Mouse (Mus musculus) liver (tissue): ENCODE results near the gene Fga.

Experiments
- DNase-seq: peaks from one replicate; pipeline ENCODE4 v3.0.0-alpha.2; 2020; ENCODE audit warnings: mixed read lengths

Fga gene

DNA sequence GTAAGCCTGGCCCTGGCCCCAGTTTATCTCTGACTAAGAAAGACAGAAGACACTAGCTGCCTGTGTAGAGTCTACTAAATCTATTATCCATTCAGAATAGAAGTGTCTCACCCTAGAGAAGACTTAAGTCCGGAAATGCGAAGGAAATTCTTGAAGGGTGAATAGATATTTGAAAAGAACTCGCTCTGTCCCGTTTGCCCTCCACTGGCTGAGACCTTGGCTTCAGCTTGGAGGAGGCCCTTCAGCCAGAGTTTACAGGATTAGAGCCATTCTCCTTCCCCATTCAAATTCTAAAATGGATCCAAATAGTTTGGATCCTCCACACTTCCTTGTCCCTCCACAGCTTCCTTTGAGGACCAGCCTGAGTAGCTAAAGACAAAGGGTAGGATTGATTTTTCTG is 4.5 kb downstream of the Fga start:
- no peak for DNase-seq

- DNase-seq, result no peak
Measured at GRCm38 (mm10) chr3:83032746-83033308, 7.0 kb downstream of the Fga start.

DNA sequence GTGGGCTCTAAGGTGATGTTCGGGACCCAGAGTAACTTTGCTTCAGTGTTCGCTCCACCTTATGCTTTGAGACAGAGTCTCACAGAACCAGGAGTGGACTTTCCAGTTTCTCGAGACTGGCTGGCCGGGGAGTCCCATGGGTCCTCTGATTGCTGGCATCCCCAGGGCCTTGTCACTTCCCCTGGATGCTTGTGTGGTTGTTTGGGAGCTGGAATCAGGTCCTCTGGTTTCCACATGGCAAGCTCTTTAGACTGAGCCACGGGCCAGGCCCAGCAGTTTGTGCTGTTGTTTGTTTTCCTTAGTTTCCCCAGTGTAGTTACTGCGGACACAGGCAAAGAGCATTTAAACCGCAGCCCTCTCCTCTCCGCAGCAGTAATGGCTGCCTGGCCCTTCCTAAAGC is 7.9 kb downstream of the Fga start:
- no peak for DNase-seq

DNA sequence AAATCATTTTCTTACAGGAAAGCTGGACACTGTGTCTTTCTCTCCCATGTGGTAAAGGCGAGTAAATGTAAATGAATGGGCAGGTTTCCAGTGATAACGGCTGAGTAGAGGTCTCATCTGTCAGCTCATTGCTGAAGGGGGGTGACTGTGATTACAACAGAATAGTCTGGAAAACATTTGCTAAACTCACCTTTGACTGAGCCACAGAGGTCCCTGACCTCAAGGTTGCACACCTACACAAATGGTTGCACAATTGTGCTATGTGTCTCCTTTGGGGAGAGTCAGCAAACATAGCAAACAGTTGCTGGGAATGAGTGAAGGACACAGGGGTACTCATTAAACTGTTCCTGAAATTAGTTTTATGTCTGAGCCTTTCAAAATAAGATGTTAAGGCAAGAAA is 13.0 kb downstream of the Fga start:
- peak; percentile 9 for DNase-seq

DNA sequence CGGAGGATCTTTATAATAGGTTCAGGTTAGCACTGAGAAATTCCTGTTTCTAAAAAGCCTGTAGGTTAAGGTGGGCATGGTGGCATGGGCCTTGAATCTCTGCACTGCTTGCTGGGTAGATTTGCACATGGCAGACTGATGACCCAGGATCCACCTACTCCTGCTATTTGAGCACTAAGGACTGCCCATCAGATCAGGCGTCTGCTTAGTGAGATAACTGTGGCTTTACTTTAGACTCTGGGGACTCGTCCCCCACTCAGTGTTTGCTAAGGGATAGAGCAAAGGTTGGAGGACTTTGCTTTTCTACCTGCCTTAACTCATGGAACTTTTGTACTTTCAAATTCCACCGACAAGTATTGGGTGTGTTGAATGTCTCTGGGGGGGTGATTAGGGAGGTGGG is 13.8 kb downstream of the Fga start:
- DNase-seq, result no peak

- no peak for DNase-seq
Measured at GRCm38 (mm10) chr3:83042451-83042850, 16.6 kb downstream of the Fga start.

- DNase-seq, result no peak
Measured at GRCm38 (mm10) chr3:83046649-83047048, 20.8 kb downstream of the Fga start.

DNA sequence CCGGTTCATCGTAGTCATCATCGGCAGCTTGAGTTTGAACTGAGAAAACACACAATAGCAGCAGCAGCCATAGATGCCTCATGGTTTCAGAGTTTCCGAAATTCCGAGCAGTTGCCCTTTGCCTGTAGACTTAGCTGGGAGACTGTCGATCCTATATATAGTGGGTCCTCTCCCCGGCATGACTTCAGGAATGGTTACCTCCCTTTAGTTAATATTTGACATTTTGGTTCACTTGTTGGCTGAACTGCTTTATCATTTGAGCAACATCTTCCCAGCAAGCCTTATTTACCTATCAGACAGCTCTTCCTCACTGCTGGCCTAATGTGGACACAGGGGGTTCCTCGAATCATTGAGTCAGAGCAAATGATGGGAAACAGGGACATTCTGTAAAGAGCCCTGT is 23.8 kb downstream of the Fga start, which contains the start of gene Fgb:
Gene Fgb (minus strand): TSS at position 184 of the 400 bp plus-strand sequence.
- DNase-seq, result peak; percentile 31

DNA sequence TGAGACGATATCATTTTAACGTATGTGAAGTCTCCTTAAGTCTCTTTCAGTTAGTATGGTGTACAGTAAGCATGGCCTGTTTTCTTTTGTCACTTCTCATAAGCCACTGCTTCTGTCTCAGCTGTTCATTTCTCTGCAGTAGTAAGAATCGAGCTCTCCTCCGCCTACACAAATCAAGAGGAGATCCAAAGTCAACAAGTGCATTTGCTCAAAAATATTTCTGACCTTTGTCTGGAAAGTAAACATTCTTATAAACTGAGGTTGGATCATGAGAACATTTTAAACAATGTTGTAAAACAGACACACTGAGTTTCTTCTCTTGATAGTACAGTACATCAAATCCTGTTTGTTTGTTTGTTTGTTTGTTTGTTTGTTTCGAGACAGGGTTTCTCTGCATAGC is 24.8 kb downstream of the Fga start:
- no peak for DNase-seq

DNA sequence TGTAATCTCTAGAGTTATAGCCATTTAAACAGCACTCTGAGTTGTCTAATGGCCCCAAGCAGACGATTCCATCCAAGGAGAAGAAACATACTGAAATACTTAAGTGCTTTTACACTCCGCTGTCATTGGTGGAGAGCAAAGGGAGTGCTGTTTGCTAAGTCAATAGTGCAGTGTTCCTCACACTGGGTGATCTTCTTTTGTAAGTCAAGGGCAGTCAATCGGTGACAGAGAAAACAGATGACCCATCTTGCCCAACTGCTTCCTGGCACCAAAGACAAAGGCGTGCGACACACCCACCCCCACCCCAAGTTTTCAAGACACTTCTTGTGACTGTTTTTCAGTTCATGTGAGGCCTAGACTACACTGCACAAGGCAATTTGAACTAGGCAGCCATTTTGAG is 26.2 kb downstream of the Fga start:
- no peak for DNase-seq

DNA sequence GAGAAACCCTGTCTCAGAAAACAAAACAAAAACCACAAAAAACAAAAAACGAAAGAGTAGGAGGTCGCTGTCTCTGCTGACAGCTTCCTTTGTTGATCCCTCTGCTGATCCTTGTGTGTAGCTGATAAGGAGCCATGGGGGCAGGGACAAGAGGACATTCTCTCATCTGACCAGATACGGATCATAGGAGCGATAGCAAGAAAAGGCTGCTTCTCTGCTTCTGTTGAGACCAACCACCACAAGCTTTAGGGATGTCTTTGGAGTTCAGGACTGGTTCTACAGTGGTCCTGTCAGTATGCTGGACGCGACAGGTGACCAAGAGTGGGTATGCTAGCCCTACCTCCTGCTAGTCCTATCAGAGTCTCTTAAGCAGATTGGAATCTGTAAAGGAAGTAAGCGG is 27.2 kb downstream of the Fga start:
- no peak for DNase-seq

- DNase-seq, result peak; percentile 32
Measured at GRCm38 (mm10) chr3:83053758-83054157, 27.9 kb downstream of the Fga start.

DNA sequence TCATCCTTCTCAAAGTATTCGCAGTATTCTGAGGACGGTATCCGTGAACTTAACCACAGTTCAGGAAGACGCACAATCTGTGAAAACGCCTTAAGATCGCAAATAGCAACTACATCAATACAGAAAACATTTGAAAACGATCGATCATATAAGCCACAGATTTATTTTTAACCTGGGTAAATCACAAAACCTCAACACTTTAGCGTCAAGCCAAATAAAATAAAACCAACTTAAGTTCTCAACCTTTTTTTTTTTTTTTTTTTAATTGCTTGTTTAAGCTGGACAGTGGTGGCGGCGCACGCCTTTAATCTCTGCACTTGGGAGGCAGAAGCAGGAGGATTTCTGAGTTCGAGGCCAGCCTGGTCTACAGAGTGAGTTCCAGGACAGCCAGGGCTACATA is 28.9 kb downstream of the Fga start:
- DNase-seq, result no peak

GRCm38 (mm10) chr3:83055281-83056038 is 29.6 kb downstream of the Fga start, which contains the start of gene Plrg1:
Gene Plrg1 (plus strand): TSS chr3:83055522.
- peak; percentile 99 for DNase-seq

- DNase-seq, result no peak
Measured at GRCm38 (mm10) chr3:83057046-83057445, 31.2 kb downstream of the Fga start.

- no peak for DNase-seq
Measured at GRCm38 (mm10) chr3:83067920-83068319, 42.0 kb downstream of the Fga start.

- DNase-seq, result no peak
Measured at GRCm38 (mm10) chr3:83068869-83069268, 43.0 kb downstream of the Fga start.

GRCm38 (mm10) chr3:83070231-83070630 is 44.4 kb downstream of the Fga start:
- DNase-seq, result no peak

DNA sequence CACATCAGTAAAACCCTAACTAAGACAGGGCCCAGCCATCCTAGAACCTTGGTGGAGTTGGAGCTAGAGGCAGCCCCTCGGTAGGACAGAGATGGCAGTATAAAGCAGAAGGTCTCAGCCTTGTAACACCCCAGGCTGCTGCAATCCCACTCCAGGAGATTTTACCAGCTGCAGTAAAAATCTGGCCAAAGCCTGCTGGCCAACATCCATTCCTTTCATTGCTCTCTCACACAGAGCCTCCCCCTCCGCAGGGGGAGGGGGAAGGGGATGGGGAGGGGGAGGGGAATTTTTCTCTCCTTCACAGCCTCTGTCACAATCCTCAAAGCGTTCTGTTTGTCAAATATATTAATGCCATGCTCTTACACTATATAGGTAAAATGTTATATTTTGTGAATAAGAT is 50.7 kb downstream of the Fga start:
- DNase-seq, result no peak

GRCm38 (mm10) chr3:83080567-83081055 is 54.7 kb downstream of the Fga start:
- DNase-seq, result peak; percentile 46
